Mouse (Mus musculus): ENCODE data around the gene Pappa. TPM values are rescaled to one million over a fixed set of nuclear protein-coding genes. Genes with fewer than 3 reads are reported as not detected.

Pappa gene
- polyA plus RNA-seq, 2 experiments: 1.7 TPM

DNA sequence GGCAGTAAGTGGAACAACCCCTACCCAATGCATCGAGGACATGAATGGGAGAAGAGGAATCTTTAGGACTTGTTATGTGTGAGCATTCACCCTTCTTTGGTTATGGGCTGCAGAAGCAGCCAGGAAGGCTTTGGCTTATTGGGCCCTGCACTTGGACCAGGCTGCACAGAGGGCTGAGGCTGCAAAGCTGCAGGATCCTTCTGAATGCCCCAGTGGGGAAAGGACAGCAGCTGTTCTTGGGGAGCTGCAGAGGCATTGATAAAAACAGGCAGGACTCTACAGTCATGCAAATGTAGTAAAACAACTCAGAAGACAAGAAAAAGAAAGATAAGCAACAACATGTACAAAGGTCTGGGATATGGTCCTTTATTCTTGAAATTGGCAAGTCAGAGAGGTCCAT, 175.4 kb downstream of the Pappa start:
- no peak for TF ChIP-seq POLR2A (IDR thresholded peaks at IDR 0.05; ENCODE audit: borderline replicate concordance, extremely low read depth, insufficient read depth, insufficient read length)
- Histone ChIP-seq H3K4me2 (replicated peaks; ENCODE audit: low read depth, low read length, severe bottlenecking) (no peak overlapping the region), H3K9me3 (ENCODE audit: control insufficient read depth, low read length) (no peaks in the 10 kb centered on the region), H3K36me3 (ENCODE audit: control insufficient read depth, insufficient read depth, low read length) (no peaks in the 10 kb centered on the region), H3K4me3 (replicated peaks; ENCODE audit: low read length) (no peak overlapping the region), H3K27me3 (ENCODE audit: control insufficient read depth, insufficient read depth, low read length) (no peaks in the 10 kb centered on the region), H3K9ac (ENCODE audit: low read depth, low read length, severe bottlenecking) (no peak overlapping the region), H3K27ac (replicated peaks; ENCODE audit: low read depth, low read length) (no peak overlapping the region), H3K4me1 (ENCODE audit: control insufficient read depth, insufficient read depth, low read length) (no peaks in the 10 kb centered on the region)
- DNase-seq (ENCODE audit: low spot score): no peak
- 94% methylated on average over 1 of the region's 1 CpGs for WGBS
- ATAC-seq (ENCODE audit: low FRiP score, low read depth): no peak

DNA sequence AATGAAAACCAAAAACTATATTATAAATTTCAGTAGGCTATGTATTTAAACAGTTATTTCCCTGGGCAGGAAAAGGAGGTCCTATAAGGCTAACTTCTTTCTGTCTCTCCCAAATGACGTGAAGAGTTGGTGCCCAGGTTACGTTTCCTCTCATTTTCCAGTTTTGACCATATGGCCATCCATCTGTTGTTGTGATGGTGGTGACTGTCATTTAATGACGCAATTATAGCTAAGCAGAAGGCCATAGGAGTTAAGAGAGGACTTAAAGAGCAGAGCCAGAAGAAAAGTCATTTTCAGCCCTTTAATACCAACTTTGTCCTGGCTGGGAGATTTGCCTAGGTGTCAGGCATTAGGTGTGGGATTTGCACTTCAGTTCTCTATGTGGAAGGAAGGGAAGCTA, 176.5 kb downstream of the Pappa start:
- Histone ChIP-seq H3K4me3 (replicated peaks; ENCODE audit: low read length) (no peak overlapping the region), H3K4me2 (replicated peaks; ENCODE audit: low read depth, low read length, severe bottlenecking) (no peak overlapping the region), H3K4me1 (ENCODE audit: control insufficient read depth, insufficient read depth, low read length) (no peaks in the 10 kb centered on the region), H3K27me3 (ENCODE audit: control insufficient read depth, insufficient read depth, low read length) (no peaks in the 10 kb centered on the region), H3K9me3 (ENCODE audit: control insufficient read depth, low read length) (no peaks in the 10 kb centered on the region), H3K9ac (ENCODE audit: low read depth, low read length, severe bottlenecking) (no peak overlapping the region), H3K36me3 (ENCODE audit: control insufficient read depth, insufficient read depth, low read length) (no peaks in the 10 kb centered on the region), H3K27ac (replicated peaks; ENCODE audit: low read depth, low read length) (no peak overlapping the region)
- no peak for TF ChIP-seq POLR2A (IDR thresholded peaks at IDR 0.05; ENCODE audit: borderline replicate concordance, extremely low read depth, insufficient read depth, insufficient read length)
- ATAC-seq (ENCODE audit: low FRiP score, low read depth) (no peak), DNase-seq (ENCODE audit: low spot score) (no peak)
- 69% methylated on average over 3 of the region's 3 CpGs for WGBS

- DNase-seq (ENCODE audit: low spot score) (no peak), ATAC-seq (ENCODE audit: low FRiP score, low read depth) (no peak)
- Histone ChIP-seq H3K27ac (replicated peaks; ENCODE audit: low read depth, low read length) (no peak overlapping the region), H3K4me1 (ENCODE audit: control insufficient read depth, insufficient read depth, low read length) (no peaks in the 10 kb centered on the region), H3K9me3 (ENCODE audit: control insufficient read depth, low read length) (no peaks in the 10 kb centered on the region), H3K27me3 (ENCODE audit: control insufficient read depth, insufficient read depth, low read length) (no peaks in the 10 kb centered on the region), H3K36me3 (ENCODE audit: control insufficient read depth, insufficient read depth, low read length) (no peaks in the 10 kb centered on the region), H3K4me3 (replicated peaks; ENCODE audit: low read length) (no peak overlapping the region), H3K4me2 (replicated peaks; ENCODE audit: low read depth, low read length, severe bottlenecking) (no peak overlapping the region), H3K9ac (ENCODE audit: low read depth, low read length, severe bottlenecking) (no peak overlapping the region)
- no peak for TF ChIP-seq POLR2A (IDR thresholded peaks at IDR 0.05; ENCODE audit: borderline replicate concordance, extremely low read depth, insufficient read depth, insufficient read length)
- 74% methylated on average over 3 of the region's 3 CpGs for WGBS
Observed at GRCm38 (mm10) chr4:65302666-65303065, 178.7 kb downstream of the Pappa start.

GRCm38 (mm10) chr4:65317877-65318525, 194.0 kb downstream of the Pappa start:
- H3K9me3 ChIP-seq (ENCODE audit: control insufficient read depth, low read length): no peaks in the 10 kb centered on the region
- TF ChIP-seq POLR2A (IDR thresholded peaks at IDR 0.05; ENCODE audit: borderline replicate concordance, extremely low read depth, insufficient read depth, insufficient read length): no peak
- peaks cover 6% of the 10 kb centered on the region; the same call in 1 of the 2 replicates for H3K36me3 ChIP-seq (ENCODE audit: control insufficient read depth, insufficient read depth, low read length)
- peaks cover 5% of the 10 kb centered on the region; the same call in 1 of the 2 replicates for H3K4me1 ChIP-seq (ENCODE audit: control insufficient read depth, insufficient read depth, low read length)
- no peak overlapping the region for H3K4me3 ChIP-seq (replicated peaks; ENCODE audit: low read length)
- 58% methylated on average over 10 of the region's 10 CpGs for WGBS
- DNase-seq (ENCODE audit: low spot score): no peak
- H3K27me3 ChIP-seq (ENCODE audit: control insufficient read depth, insufficient read depth, low read length): no peaks in the 10 kb centered on the region
- H3K27ac ChIP-seq (replicated peaks; ENCODE audit: low read depth, low read length): no peak overlapping the region
- no peak overlapping the region for H3K9ac ChIP-seq (ENCODE audit: low read depth, low read length, severe bottlenecking)
- no peak for ATAC-seq (ENCODE audit: low FRiP score, low read depth)
- no peak overlapping the region for H3K4me2 ChIP-seq (replicated peaks; ENCODE audit: low read depth, low read length, severe bottlenecking)

DNA sequence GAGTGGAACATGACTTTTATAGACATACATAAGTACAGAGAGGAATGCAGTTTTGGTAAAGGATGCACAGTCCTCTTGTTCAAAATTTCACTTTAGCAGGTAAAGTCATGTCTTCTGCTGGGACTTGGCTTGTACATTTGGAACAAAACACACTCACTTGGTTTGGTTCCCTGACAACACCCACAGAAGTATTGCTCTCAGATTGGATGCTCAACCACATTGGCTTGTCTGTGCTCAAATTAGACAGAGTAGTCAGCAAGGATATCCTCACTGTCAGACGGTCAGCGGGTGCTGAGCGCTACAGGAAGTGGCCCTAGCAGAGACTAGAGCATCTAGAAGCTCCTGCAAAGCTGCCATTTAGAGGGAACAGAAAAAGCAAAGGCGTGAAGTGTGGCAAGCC, 197.4 kb downstream of the Pappa start:
- TF ChIP-seq POLR2A (IDR thresholded peaks at IDR 0.05; ENCODE audit: borderline replicate concordance, extremely low read depth, insufficient read depth, insufficient read length): no peak
- Histone ChIP-seq H3K4me3 (replicated peaks; ENCODE audit: low read length) (no peak overlapping the region), H3K27ac (replicated peaks; ENCODE audit: low read depth, low read length) (no peak overlapping the region), H3K27me3 (ENCODE audit: control insufficient read depth, insufficient read depth, low read length) (no peaks in the 10 kb centered on the region), H3K9me3 (ENCODE audit: control insufficient read depth, low read length) (no peaks in the 10 kb centered on the region), H3K4me1 (ENCODE audit: control insufficient read depth, insufficient read depth, low read length) (peaks cover 5% of the 10 kb centered on the region; the same call in 1 of the 2 replicates), H3K36me3 (ENCODE audit: control insufficient read depth, insufficient read depth, low read length) (no peaks in the 10 kb centered on the region; the same call in 1 of the 2 replicates), H3K9ac (ENCODE audit: low read depth, low read length, severe bottlenecking) (no peak overlapping the region), H3K4me2 (replicated peaks; ENCODE audit: low read depth, low read length, severe bottlenecking) (no peak overlapping the region)
- 83% methylated on average over 4 of the region's 4 CpGs for WGBS
- ATAC-seq (ENCODE audit: low FRiP score, low read depth) (no peak), DNase-seq (ENCODE audit: low spot score) (no peak)

All from limb, embryonic 14.5 days (tissue).